Mouse (Mus musculus): ENCODE data around the gene Slc25a17.

DNA sequence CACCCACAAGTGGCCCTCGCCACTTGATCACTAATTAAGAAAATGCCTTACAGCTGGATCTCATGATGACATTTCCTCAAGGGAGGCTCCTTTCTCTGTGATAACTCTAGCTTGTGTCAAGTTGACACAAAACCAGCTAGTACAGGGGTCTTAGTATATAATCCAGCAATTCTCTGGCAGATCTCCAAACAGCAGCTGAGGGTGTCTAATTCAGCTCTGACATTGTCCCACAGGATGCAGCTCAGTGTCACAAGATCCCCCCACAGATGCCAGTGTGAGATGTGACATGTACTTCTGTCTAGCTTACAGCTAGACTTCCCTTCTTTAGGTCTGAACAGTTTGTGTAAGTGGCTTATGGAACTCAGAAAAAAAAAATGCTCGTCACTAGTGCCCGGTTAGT is 63.1 kb downstream of the Slc25a17 start:
- TF ChIP-seq CTCF (IDR thresholded peaks at IDR 0.05; ENCODE audit: borderline replicate concordance, extremely low read depth, insufficient read depth, insufficient read length) (no peak), POLR2A (IDR thresholded peaks at IDR 0.05; ENCODE audit: borderline replicate concordance, extremely low read depth, insufficient read depth, insufficient read length, poor library complexity, severe bottlenecking) (no peak)
